In the genomic region with DNA sequence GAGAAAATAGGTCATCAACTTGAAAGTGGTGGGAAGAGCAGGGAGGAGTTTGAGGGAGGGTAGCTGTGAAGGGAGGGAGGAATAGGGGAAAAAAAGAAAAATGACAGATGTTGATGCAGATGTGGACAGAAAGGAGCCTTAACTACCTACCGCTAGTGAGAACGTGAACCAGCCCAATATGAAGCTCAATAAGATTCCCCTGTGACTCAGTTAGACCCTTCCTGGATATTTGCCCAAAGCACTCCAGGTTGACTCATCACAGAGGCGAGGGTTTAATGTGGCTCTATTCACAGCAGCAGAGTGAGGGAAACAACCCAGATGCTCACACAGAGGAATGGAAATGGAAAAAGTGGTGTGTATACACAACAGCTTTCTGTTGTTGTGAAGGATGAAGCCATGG, we compare ENCODE assay signal across 21 mouse cellular contexts. TPM values are rescaled to one million over a fixed set of nuclear protein-coding genes. Genes with fewer than 3 reads are reported as not detected.
"Had no signal": no experiment of that assay in that cellular context is flagged by ENCODE, and none has a peak within 500 bp of the region (broad histone marks: within the 10 kb centered on the region; RNA-seq: fewer than 3 reads in every experiment).

No protein-coding gene starts in this region.

- H3K36me3 ChIP-seq: limb, embryonic 10.5 days; limb, embryonic 13.5 days; liver, embryonic 13.5 days; midbrain, embryonic 13.5 days had no signal

- H3K9me3 ChIP-seq: limb, embryonic 10.5 days; limb, embryonic 13.5 days; liver, embryonic 13.5 days; midbrain, embryonic 13.5 days had no signal

- H3K27ac ChIP-seq: limb, embryonic 10.5 days; limb, embryonic 13.5 days; liver, embryonic 13.5 days; macrophage; midbrain, embryonic 13.5 days had no signal

- DNase-seq: kidney, adult 9 months; kidney, postnatal 14 days; kidney, postnatal 4 days; liver; liver, embryonic 13.5 days; lung, adult 2 months; lung, postnatal 14 days; thymus, adult 18-20 months; thymus, postnatal 36 days had no signal

- H3K4me3 ChIP-seq: limb, embryonic 10.5 days; limb, embryonic 13.5 days; liver, embryonic 13.5 days; midbrain, embryonic 13.5 days had no signal

- H3K9ac ChIP-seq: limb, embryonic 13.5 days; liver, embryonic 13.5 days; midbrain, embryonic 13.5 days had no signal

- ATAC-seq: midbrain, embryonic 13.5 days; midbrain, embryonic 16.5 days had no signal

- H3K4me1 ChIP-seq: limb, embryonic 13.5 days had no signal

RNA-seq across cellular contexts. Expression of a gene that starts 3.7 kb away (rescaled TPM):
- total RNA-seq: monocyte, adult 5-6 weeks had no signal
- polyA plus RNA-seq: midbrain, embryonic 13.5 days; midbrain, embryonic 16.5 days; neural tube, embryonic 14.5 days had no signal

RNA-seq across cellular contexts. Expression of a gene that starts 38.2 kb away (rescaled TPM):
- total RNA-seq: megakaryocyte, adult 5-6 weeks; monocyte, adult 5-6 weeks had no signal
- polyA plus RNA-seq: limb, embryonic 10.5 days; liver, embryonic 13.5 days; liver, embryonic 16.5 days; lung, adult 2 months; macrophage; neural tube, embryonic 11.5 days; small intestine, adult 2 months; spleen, adult 2 months had no signal
